Mouse (Mus musculus) olfactory bulb, adult 2 months (tissue): ENCODE measurements around the gene Cbx7.

Source experiments
- CTCF ChIP-seq: fragments of 200-500 bp; IDR thresholded peaks from 2 replicates; pipeline ENCODE4 v1.5.1; 2012; ENCODE audit warnings: low read depth, mild to moderate bottlenecking, low read length, moderate library complexity; ENCODE audit not compliant: insufficient read depth
- POLR2A ChIP-seq: fragments of 200-500 bp; IDR thresholded peaks from 2 replicates; pipeline ENCODE4 v1.6.1; 2012; ENCODE audit warnings: mild to moderate bottlenecking, low read depth, low read length, moderate library complexity; ENCODE audit not compliant: insufficient read depth

DNA sequence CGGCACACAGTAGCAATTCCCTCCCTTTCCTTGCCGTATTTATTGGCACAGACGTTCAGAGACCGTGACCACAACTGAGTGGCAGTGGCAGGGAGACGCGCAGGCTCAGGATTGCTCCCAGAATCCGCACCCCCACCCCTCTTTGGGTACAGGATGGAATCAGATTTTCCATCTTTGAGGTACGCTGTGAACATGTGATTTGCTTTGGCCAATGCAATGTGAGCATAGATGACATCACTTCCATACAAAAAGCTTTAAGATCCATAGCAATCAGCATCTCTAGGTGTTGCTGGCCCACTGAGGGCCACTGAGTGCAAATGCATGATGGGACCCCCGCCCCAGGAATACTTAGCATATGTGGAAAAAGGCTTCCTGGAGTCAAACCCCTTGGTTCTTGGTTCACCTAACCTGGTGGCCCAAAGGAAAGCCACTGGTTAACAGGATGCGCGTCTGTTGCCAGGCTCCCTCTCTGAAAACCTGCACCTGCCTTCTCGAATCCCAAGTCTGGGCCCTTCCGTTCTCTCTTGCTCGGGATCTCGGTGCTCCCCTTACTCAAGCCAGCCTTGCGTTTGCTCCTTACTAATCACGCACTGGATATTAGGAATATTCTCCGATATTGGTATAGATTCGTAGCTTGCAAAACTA, 88.2 kb downstream of the Cbx7 start:
- no peak for TF ChIP-seq CTCF
- no peak for TF ChIP-seq POLR2A
